Mouse (Mus musculus): ENCODE data around the gene Lipt1. TPM values are rescaled to one million over a fixed set of nuclear protein-coding genes. Genes with fewer than 3 reads are reported as not detected.

Lipt1 gene
- polyA plus RNA-seq, 1 experiment: 0.62 TPM

DNA sequence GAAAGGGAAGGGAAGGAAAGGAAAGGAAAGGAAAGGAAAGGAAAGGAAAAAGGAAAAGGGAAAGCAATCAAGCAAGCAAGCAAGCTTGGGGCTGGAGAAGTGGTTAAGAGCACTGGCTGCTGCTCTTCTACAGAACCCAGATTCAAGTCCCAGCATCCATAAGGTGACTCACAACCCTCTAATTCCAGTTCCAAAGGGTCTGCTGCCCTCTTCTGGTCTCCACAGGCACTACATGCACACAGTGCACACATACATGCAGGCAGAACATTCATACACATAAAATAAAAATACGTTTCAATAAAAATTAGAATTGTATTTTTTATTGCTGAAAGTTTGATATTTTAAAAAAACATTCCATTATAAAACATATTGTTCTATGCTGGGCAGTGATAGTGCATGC is 4.5 kb upstream of the Lipt1 start:
- Histone ChIP-seq H3K4me3 (ENCODE audit: low read depth, low read length) (no peak overlapping the region), H3K36me3 (ENCODE audit: control insufficient read depth, insufficient read depth, low read length) (no peaks in the 10 kb centered on the region), H3K4me1 (ENCODE audit: control insufficient read depth, insufficient read depth, insufficient read length, low read length) (peaks cover 2% of the 10 kb centered on the region; the same call in 1 of the 2 replicates), H3K27me3 (ENCODE audit: control insufficient read depth, insufficient read depth, low read length) (no peaks in the 10 kb centered on the region), H3K27ac (ENCODE audit: insufficient read depth, low read depth, low read length) (no peak overlapping the region)
- 80% methylated on average over 1 of the region's 1 CpGs for WGBS
- TF ChIP-seq POLR2A (IDR thresholded peaks at IDR 0.05; ENCODE audit: low read depth, low read length) (no peak), CTCF (IDR thresholded peaks at IDR 0.05; ENCODE audit: extremely low read depth, insufficient read length, insufficient replicate concordance, low read depth, low read length) (peak; percentile 56; the same call in 1 of the 2 replicates)

DNA sequence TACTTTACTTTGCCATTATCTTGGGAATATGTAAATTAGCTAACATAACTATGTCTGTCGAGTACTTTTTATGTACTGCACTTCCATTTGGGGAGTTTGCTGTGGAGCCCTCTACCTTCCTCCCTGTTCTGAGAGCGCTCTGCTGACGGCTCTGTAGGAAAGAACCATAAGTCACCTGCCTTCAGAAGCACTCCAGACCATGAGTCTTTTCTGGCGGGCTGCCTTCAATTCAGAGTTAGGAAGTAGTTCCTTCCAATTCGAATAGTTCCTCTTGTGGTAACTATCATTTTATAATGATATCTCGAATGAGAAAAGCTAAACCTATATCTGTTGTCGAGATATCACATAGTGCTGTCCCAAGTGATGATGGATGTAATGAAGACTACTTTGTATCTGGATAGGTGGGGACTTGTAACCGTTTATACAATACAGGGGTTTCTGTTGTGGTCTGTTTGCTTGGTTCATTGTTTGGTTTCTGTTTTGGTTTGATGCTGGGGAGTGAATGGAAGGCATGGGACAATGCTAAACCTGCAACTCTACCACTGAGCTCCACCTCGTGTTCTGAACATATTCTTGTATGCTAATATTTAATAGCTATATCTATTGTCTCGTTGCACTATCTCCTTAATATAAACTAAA is 3.7 kb upstream of the Lipt1 start:
- TF ChIP-seq CTCF (IDR thresholded peaks at IDR 0.05; ENCODE audit: extremely low read depth, insufficient read length, insufficient replicate concordance, low read depth, low read length) (no peak), POLR2A (IDR thresholded peaks at IDR 0.05; ENCODE audit: low read depth, low read length) (no peak)
- H3K4me3 ChIP-seq (ENCODE audit: low read depth, low read length): no peak overlapping the region
- no peaks in the 10 kb centered on the region for H3K27me3 ChIP-seq (ENCODE audit: control insufficient read depth, insufficient read depth, low read length)
- 59% methylated on average over 10 of the region's 10 CpGs for whole genome bisulfite sequencing
- no peak overlapping the region for H3K27ac ChIP-seq (ENCODE audit: insufficient read depth, low read depth, low read length)
- H3K4me1 ChIP-seq (ENCODE audit: control insufficient read depth, insufficient read depth, insufficient read length, low read length): peaks cover 2% of the 10 kb centered on the region; the same call in 1 of the 2 replicates
- H3K36me3 ChIP-seq (ENCODE audit: control insufficient read depth, insufficient read depth, low read length): no peaks in the 10 kb centered on the region

- no peaks in the 10 kb centered on the region for H3K36me3 ChIP-seq (ENCODE audit: control insufficient read depth, insufficient read depth, low read length)
- H3K4me3 ChIP-seq (ENCODE audit: low read depth, low read length): no peak overlapping the region
- no peak overlapping the region for H3K27ac ChIP-seq (ENCODE audit: insufficient read depth, low read depth, low read length)
- 65% methylated on average over 10 of the region's 10 CpGs for WGBS
- TF ChIP-seq POLR2A (IDR thresholded peaks at IDR 0.05; ENCODE audit: low read depth, low read length) (no peak), CTCF (IDR thresholded peaks at IDR 0.05; ENCODE audit: extremely low read depth, insufficient read length, insufficient replicate concordance, low read depth, low read length) (no peak)
- no peaks in the 10 kb centered on the region for H3K27me3 ChIP-seq (ENCODE audit: control insufficient read depth, insufficient read depth, low read length)
- peaks cover 2% of the 10 kb centered on the region; the same call in 1 of the 2 replicates for H3K4me1 ChIP-seq (ENCODE audit: control insufficient read depth, insufficient read depth, insufficient read length, low read length)
Measured at GRCm38 (mm10) chr1:37868640-37869039, 2.9 kb upstream of the Lipt1 start.

GRCm38 (mm10) chr1:37869362-37869761 is 2.2 kb upstream of the Lipt1 start:
- WGBS: 61% methylated on average over 2 of the region's 2 CpGs
- no peak overlapping the region for H3K4me3 ChIP-seq (ENCODE audit: low read depth, low read length)
- no peaks in the 10 kb centered on the region for H3K27me3 ChIP-seq (ENCODE audit: control insufficient read depth, insufficient read depth, low read length)
- no peak overlapping the region for H3K27ac ChIP-seq (ENCODE audit: insufficient read depth, low read depth, low read length)
- H3K4me1 ChIP-seq (ENCODE audit: control insufficient read depth, insufficient read depth, insufficient read length, low read length): peaks cover 2% of the 10 kb centered on the region; the same call in 1 of the 2 replicates
- no peaks in the 10 kb centered on the region for H3K36me3 ChIP-seq (ENCODE audit: control insufficient read depth, insufficient read depth, low read length)
- TF ChIP-seq CTCF (IDR thresholded peaks at IDR 0.05; ENCODE audit: extremely low read depth, insufficient read length, insufficient replicate concordance, low read depth, low read length) (no peak), POLR2A (IDR thresholded peaks at IDR 0.05; ENCODE audit: low read depth, low read length) (no peak)

- Histone ChIP-seq H3K36me3 (ENCODE audit: control insufficient read depth, insufficient read depth, low read length) (peaks cover 12% of the 10 kb centered on the region), H3K27ac (ENCODE audit: insufficient read depth, low read depth, low read length) (peak overlapping the region; percentile 69), H3K27me3 (ENCODE audit: control insufficient read depth, insufficient read depth, low read length) (no peaks in the 10 kb centered on the region), H3K4me3 (ENCODE audit: low read depth, low read length) (peak overlapping the region; percentile 85), H3K4me1 (ENCODE audit: control insufficient read depth, insufficient read depth, insufficient read length, low read length) (peaks cover 2% of the 10 kb centered on the region; the same call in 1 of the 2 replicates)
- 1% methylated on average over 33 of the region's 33 CpGs for WGBS
- TF ChIP-seq CTCF (IDR thresholded peaks at IDR 0.05; ENCODE audit: extremely low read depth, insufficient read length, insufficient replicate concordance, low read depth, low read length): peak; percentile 7; the same call in 1 of the 2 replicates
- TF ChIP-seq POLR2A (IDR thresholded peaks at IDR 0.05; ENCODE audit: low read depth, low read length): peak; percentile 28; the same call in 1 of the 2 replicates
Measured at GRCm38 (mm10) chr1:37872131-37873067, 861 bp downstream of the Lipt1 start.

- no peak overlapping the region for H3K4me3 ChIP-seq (ENCODE audit: low read depth, low read length)
- H3K27ac ChIP-seq (ENCODE audit: insufficient read depth, low read depth, low read length): no peak overlapping the region
- WGBS: 43% methylated on average over 4 of the region's 4 CpGs
- peaks cover 2% of the 10 kb centered on the region; the same call in 1 of the 2 replicates for H3K4me1 ChIP-seq (ENCODE audit: control insufficient read depth, insufficient read depth, insufficient read length, low read length)
- no peak for TF ChIP-seq POLR2A (IDR thresholded peaks at IDR 0.05; ENCODE audit: low read depth, low read length)
- TF ChIP-seq CTCF (IDR thresholded peaks at IDR 0.05; ENCODE audit: extremely low read depth, insufficient read length, insufficient replicate concordance, low read depth, low read length): no peak
- no peaks in the 10 kb centered on the region for H3K27me3 ChIP-seq (ENCODE audit: control insufficient read depth, insufficient read depth, low read length)
- H3K36me3 ChIP-seq (ENCODE audit: control insufficient read depth, insufficient read depth, low read length): peaks cover 16% of the 10 kb centered on the region
Measured at GRCm38 (mm10) chr1:37873157-37873556, 1.6 kb downstream of the Lipt1 start.

All from small intestine, adult 2 months (tissue).